17 mouse cellular contexts compared by ENCODE assay signal in genomic region chr14:60427896-60428295, GRCm38 (mm10). TPM values are rescaled to one million over a fixed set of nuclear protein-coding genes. Genes with fewer than 3 reads are reported as not detected.
DNase-seq lines count a peak whose midpoint lies in the region; ATAC-seq and TF ChIP-seq lines count a peak whose summit lies in the region.
"Had no signal": no experiment of that assay in that cellular context is flagged by ENCODE, and none has a peak within 500 bp of the region (broad histone marks: within the 10 kb centered on the region; RNA-seq: fewer than 3 reads in every experiment).

No protein-coding gene starts in this region.

- H3K4me2 ChIP-seq in hindbrain, embryonic 13.5 days, result no peak overlapping the region
- H3K4me2 ChIP-seq in hindbrain, embryonic 11.5 days (replicated peaks; ENCODE audit: low read depth, low read length), result no peak overlapping the region
- H3K4me2 ChIP-seq in myocyte (ENCODE audit: low read depth), result peak overlapping the region; percentile 49
- H3K4me2 ChIP-seq: embryonic facial prominence, embryonic 13.5 days; forebrain, embryonic 12.5 days had no signal

- H3K9me3 ChIP-seq in heart, embryonic 10.5 days, result no peaks in the 10 kb centered on the region
- no peaks in the 10 kb centered on the region for H3K9me3 ChIP-seq in hindbrain, embryonic 13.5 days
- H3K9me3 ChIP-seq in hindbrain, embryonic 11.5 days (ENCODE audit: control insufficient read depth, low read length), result no peaks in the 10 kb centered on the region
- H3K9me3 ChIP-seq: embryonic facial prominence, embryonic 13.5 days; forebrain, embryonic 12.5 days had no signal

- no peaks in the 10 kb centered on the region for H3K27me3 ChIP-seq in heart, embryonic 10.5 days (ENCODE audit: insufficient read depth, poor library complexity, severe bottlenecking)
- no peaks in the 10 kb centered on the region for H3K27me3 ChIP-seq in hindbrain, embryonic 13.5 days
- no peaks in the 10 kb centered on the region for H3K27me3 ChIP-seq in hindbrain, embryonic 11.5 days (ENCODE audit: control insufficient read depth, insufficient read depth, low read length)
- H3K27me3 ChIP-seq in myocyte (ENCODE audit: control insufficient read depth, insufficient read depth, insufficient read length), result no peaks in the 10 kb centered on the region
- H3K27me3 ChIP-seq: embryonic facial prominence, embryonic 13.5 days; forebrain, embryonic 12.5 days had no signal

- H3K9ac ChIP-seq in hindbrain, embryonic 13.5 days, result no peak overlapping the region
- no peak overlapping the region for H3K9ac ChIP-seq in hindbrain, embryonic 11.5 days (ENCODE audit: low read depth, low read length)
- H3K9ac ChIP-seq: embryonic facial prominence, embryonic 13.5 days; forebrain, embryonic 12.5 days had no signal

- peak overlapping the region; percentile 49 for H3K27ac ChIP-seq in heart, embryonic 10.5 days
- peak overlapping the region; percentile 19; the same call in 1 of the 2 replicates for H3K27ac ChIP-seq in hindbrain, embryonic 13.5 days
- no peak overlapping the region for H3K27ac ChIP-seq in hindbrain, embryonic 11.5 days (ENCODE audit: low read depth, low read length)
- H3K27ac ChIP-seq: embryonic facial prominence, embryonic 13.5 days; forebrain, embryonic 12.5 days had no signal

- peaks cover 31% of the 10 kb centered on the region for H3K4me1 ChIP-seq in heart, embryonic 10.5 days
- peaks cover 25% of the 10 kb centered on the region for H3K4me1 ChIP-seq in hindbrain, embryonic 13.5 days (replicated peaks)
- peaks cover 4% of the 10 kb centered on the region; the same call in 1 of the 2 replicates for H3K4me1 ChIP-seq in hindbrain, embryonic 11.5 days (replicated peaks; ENCODE audit: control insufficient read depth, insufficient read depth, low read length)

- no peak overlapping the region for H3K4me3 ChIP-seq in heart, embryonic 10.5 days
- H3K4me3 ChIP-seq in hindbrain, embryonic 13.5 days, result no peak overlapping the region
- no peak overlapping the region for H3K4me3 ChIP-seq in hindbrain, embryonic 11.5 days (ENCODE audit: low read depth, low read length)
- no peak overlapping the region for H3K4me3 ChIP-seq in myocyte
- H3K4me3 ChIP-seq: embryonic facial prominence, embryonic 13.5 days; forebrain, embryonic 12.5 days had no signal

- no peak for ATAC-seq in hindbrain, embryonic 13.5 days (ENCODE audit: low FRiP score)
- ATAC-seq in hindbrain, embryonic 11.5 days (ENCODE audit: low FRiP score), result no peak

- no peak overlapping the region for H3ac ChIP-seq in myocyte (ENCODE audit: control insufficient read depth, insufficient read length)

- DNase-seq in heart, embryonic 10.5 days (ENCODE audit: low spot score), result no peak
- no peak for DNase-seq in heart, adult 8-10 months (ENCODE audit: low spot score)
- DNase-seq in hindbrain, embryonic 11.5 days (ENCODE audit: low spot score), result no peak
- peak; percentile 61 for DNase-seq in NIH3T3 (ENCODE audit: low read depth)
- no peak for DNase-seq in frontal cortex, postnatal 25 days (ENCODE audit: low spot score in 2 of 2)
- DNase-seq in left cerebral cortex, adult 8-10 months (ENCODE audit: low spot score in 2 of 2), result no peak
- DNase-seq: cerebellum, adult 11 months; heart, postnatal 36 days; kidney, adult 18-20 months; kidney, postnatal 36 days; lung, adult 2 months; right cerebral cortex, postnatal 25 days; thymus, postnatal 36 days had no signal

- no peak for TF ChIP-seq POLR2A in myocyte (IDR thresholded peaks at IDR 0.05; ENCODE audit: insufficient read length, low read depth)

- H3K79me2 ChIP-seq in myocyte (ENCODE audit: control insufficient read depth, insufficient read depth), result no peaks in the 10 kb centered on the region

- H3K36me3 ChIP-seq in heart, embryonic 10.5 days, result no peaks in the 10 kb centered on the region
- H3K36me3 ChIP-seq in hindbrain, embryonic 13.5 days, result no peaks in the 10 kb centered on the region
- H3K36me3 ChIP-seq in hindbrain, embryonic 11.5 days (ENCODE audit: control insufficient read depth, insufficient read depth, low read length), result no peaks in the 10 kb centered on the region
- no peaks in the 10 kb centered on the region for H3K36me3 ChIP-seq in myocyte (ENCODE audit: control insufficient read depth, insufficient read depth)
- H3K36me3 ChIP-seq: embryonic facial prominence, embryonic 13.5 days; forebrain, embryonic 12.5 days had no signal

- WGBS in heart, embryonic 10.5 days, result 30% methylated on average over 3 of the region's 3 CpGs
- 56% methylated on average over 3 of the region's 3 CpGs for whole genome bisulfite sequencing in hindbrain, embryonic 13.5 days
- 61% methylated on average over 3 of the region's 3 CpGs for WGBS in hindbrain, embryonic 11.5 days

TF ChIP-seq in myocyte, 11 proteins besides CTCF, POLR2A, EP300 and RAD21:
- no peak for TF ChIP-seq E2F4 (IDR thresholded peaks at IDR 0.05; ENCODE audit: insufficient read depth)
- TF ChIP-seq TCF12 (IDR thresholded peaks at IDR 0.05; ENCODE audit: insufficient read depth, poor library complexity, severe bottlenecking), result no peak
- TF ChIP-seq USF1 (IDR thresholded peaks at IDR 0.05; ENCODE audit: low read depth), result no peak
- TF ChIP-seq TCF3 (IDR thresholded peaks at IDR 0.05; ENCODE audit: insufficient read length, low read depth), result no peak
- no peak for TF ChIP-seq MYOG (IDR thresholded peaks at IDR 0.05; ENCODE audit: control insufficient read depth in 1 of 3, insufficient read depth in 1 of 3, insufficient read length in 2 of 3, low read depth in 2 of 3)
- TF ChIP-seq SRF (IDR thresholded peaks at IDR 0.05; ENCODE audit: control insufficient read depth, insufficient read length, low read depth), result no peak

RNA-seq across cellular contexts. Expression of gene Amer2, which starts 54.8 kb away (rescaled TPM):
- 0.65 and 1.7 TPM in 2 replicates for polyA plus RNA-seq in heart, embryonic 10.5 days (2016; fragmentation: Nextera tagmentation; extraction: Ambion mirVana)
- not detected for total RNA-seq in heart, adult 8-10 months (2022)
- polyA plus RNA-seq in hindbrain, embryonic 13.5 days (2015; fragmentation: Nextera tagmentation; extraction: Ambion mirVana), result 22.6 and 24.5 TPM in 2 replicates
- polyA plus RNA-seq in hindbrain, embryonic 11.5 days (2014; fragmentation: Nextera tagmentation; extraction: Ambion mirVana), result 12.0 and 12.6 TPM in 2 replicates
- not detected for polyA plus RNA-seq in myocyte (2012; fragmentation: generic; extraction: Trizol)
- total RNA-seq in left cerebral cortex, adult 8-10 months (2022), result 10 to 100 TPM; 38.0 to 42.7 (median 40.8) TPM
- total RNA-seq: heart, postnatal 36 days had no signal
